Mouse (Mus musculus) G1E (cell line): ENCODE measurements at regions not wholly inside any gene's neighbourhood (a gene's known extent, or its start where the extent isn't known, plus 50 kb on each side); places are given as distances from the start of the nearest gene placed in this dataset.

Source experiments
- ATAC-seq: 2 replicates; pipeline ENCODE4 v1.8.0; 2016; ENCODE audit warnings: mild to moderate bottlenecking; ENCODE audit not compliant: insufficient number of reproducible peaks, poor library complexity, low FRiP score, severe bottlenecking; ENCODE audit errors: extremely low read depth
- DNase-seq: peaks from one replicate; pipeline ENCODE4 v3.0.0; 2012; ENCODE audit warnings: low spot score
- H3K27me3 ChIP-seq: 2 replicates; pipeline ENCODE4 v1.6.1; 2012; ENCODE audit warnings: mild to moderate bottlenecking, low read length, inconsistent platforms; ENCODE audit not compliant: insufficient read depth
- H3K36me3 ChIP-seq: replicated peaks from 2 replicates; pipeline ENCODE3; 2012; ENCODE audit warnings: mild to moderate bottlenecking, inconsistent platforms
- H3K4me1 ChIP-seq: 2 replicates; pipeline ENCODE4 v1.6.1; 2012; ENCODE audit warnings: low read depth, low read length, inconsistent platforms, mixed read lengths; ENCODE audit not compliant: insufficient read depth
- H3K4me3 ChIP-seq: 2 replicates; pipeline ENCODE4 v1.5.1; 2012; ENCODE audit warnings: low read depth, mild to moderate bottlenecking, inconsistent platforms, low read length, moderate library complexity, mixed read lengths
- H3K9me3 ChIP-seq: replicated peaks from 2 replicates; pipeline ENCODE4 v1.6.1; 2012; ENCODE audit warnings: inconsistent platforms
- CTCF ChIP-seq: IDR thresholded peaks from 2 replicates; pipeline ENCODE4 v1.5.1; 2012; ENCODE audit warnings: low read depth, low read length, inconsistent platforms, mixed read lengths
- GATA1 ChIP-seq: IDR thresholded peaks from 2 replicates; pipeline ENCODE4 v1.6.1; 2012; ENCODE audit warnings: borderline replicate concordance, low read length, inconsistent platforms, mixed read lengths
- GATA2 ChIP-seq: IDR thresholded peaks from 2 replicates; pipeline ENCODE4 v1.6.1; 2012; ENCODE audit warnings: low read depth, low read length, inconsistent platforms, borderline replicate concordance
- POLR2AphosphoS5 ChIP-seq: IDR thresholded peaks from 2 replicates; pipeline ENCODE4 v1.6.1; 2012; ENCODE audit warnings: low read depth, low read length, inconsistent platforms; ENCODE audit not compliant: insufficient replicate concordance
- TAL1 ChIP-seq: conservative IDR thresholded peaks from 2 replicates; pipeline ENCODE4 v1.6.1; 2012; ENCODE audit warnings: low read depth, low read length, inconsistent platforms, mixed read lengths

DNA sequence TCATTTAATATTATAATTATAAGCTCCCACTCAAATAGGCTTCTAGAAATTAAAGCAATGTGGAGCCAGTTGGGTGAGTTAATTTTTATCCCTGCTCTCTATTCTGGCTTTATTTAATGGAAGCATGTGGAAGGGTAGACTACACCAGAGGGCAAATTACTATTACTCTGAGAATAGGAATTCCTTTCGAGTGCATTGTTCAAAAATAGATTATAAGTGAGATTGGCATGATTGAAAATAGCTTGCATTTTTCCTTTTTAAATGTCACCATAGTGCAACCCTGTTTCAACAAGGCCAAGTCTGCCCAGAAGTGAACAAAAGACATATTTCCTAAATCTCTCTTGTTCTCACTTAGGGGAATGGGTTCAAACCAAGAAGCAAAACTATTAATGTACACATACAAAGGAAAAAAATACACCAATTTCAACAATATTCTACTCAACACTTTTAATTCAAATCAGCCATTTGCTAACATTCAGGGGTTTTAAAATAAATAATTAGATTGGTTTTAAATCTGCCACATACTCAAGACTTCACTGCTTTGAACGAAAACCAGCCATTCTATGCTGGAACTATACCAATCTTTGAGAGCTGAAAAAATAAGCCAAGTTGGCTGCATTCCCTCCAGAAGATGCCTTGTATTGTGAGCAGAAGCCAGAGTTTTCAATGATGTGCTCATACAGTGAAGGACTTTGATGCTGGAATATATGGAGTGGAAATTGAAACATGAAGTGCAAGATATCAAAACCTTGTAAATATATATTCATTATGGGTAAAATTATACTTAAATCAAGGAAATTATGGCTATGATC lies 361.3 kb upstream of the Akr1e1 start:
- no peaks in the 10 kb centered on the region for H3K4me1 ChIP-seq
- H3K27me3 ChIP-seq: no peaks in the 10 kb centered on the region
- TF ChIP-seq GATA1: no peak
- TF ChIP-seq TAL1: no peak
- no peak for TF ChIP-seq CTCF
- TF ChIP-seq POLR2AphosphoS5: no peak
- no peak for TF ChIP-seq GATA2
- no peak overlapping the region for H3K4me3 ChIP-seq
- H3K9me3 ChIP-seq: no peaks in the 10 kb centered on the region
- ATAC-seq: no peak
- no peak for DNase-seq
- H3K36me3 ChIP-seq: no peaks in the 10 kb centered on the region

DNA sequence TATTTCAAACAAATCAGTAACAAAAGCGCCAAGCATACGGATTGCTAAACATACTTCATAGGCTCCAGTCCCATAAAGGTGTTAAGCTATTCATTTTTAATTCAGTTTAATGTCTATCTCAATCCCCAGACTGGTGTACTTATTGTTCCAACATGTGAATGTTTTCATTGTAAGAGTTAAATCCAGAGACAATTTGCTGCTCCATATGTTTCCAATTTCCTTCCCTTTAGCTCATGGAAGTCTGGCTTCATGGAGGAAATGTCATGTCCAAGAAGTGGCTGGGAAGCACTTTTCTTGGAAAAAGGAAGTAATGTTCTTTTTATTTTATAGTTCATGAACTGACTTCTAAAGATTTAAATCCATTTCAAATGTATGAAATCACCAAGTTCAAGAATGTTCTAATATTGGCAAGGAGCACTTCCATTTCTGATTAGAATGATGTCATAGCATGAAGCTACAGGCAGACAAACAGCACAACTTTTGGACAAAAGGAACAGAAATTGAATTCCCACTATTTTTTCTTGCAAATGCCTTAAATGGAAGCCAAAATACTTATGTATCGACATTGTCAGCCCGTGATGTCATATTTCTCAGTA lies 362.6 kb upstream of the Akr1e1 start:
- ATAC-seq: no peak
- Histone ChIP-seq H3K36me3 (no peaks in the 10 kb centered on the region), H3K9me3 (no peaks in the 10 kb centered on the region), H3K27me3 (no peaks in the 10 kb centered on the region), H3K4me1 (no peaks in the 10 kb centered on the region), H3K4me3 (no peak overlapping the region)
- TF ChIP-seq GATA2: no peak
- TF ChIP-seq GATA1: no peak
- TF ChIP-seq POLR2AphosphoS5: no peak
- no peak for TF ChIP-seq TAL1
- TF ChIP-seq CTCF: no peak
- no peak for DNase-seq

DNA sequence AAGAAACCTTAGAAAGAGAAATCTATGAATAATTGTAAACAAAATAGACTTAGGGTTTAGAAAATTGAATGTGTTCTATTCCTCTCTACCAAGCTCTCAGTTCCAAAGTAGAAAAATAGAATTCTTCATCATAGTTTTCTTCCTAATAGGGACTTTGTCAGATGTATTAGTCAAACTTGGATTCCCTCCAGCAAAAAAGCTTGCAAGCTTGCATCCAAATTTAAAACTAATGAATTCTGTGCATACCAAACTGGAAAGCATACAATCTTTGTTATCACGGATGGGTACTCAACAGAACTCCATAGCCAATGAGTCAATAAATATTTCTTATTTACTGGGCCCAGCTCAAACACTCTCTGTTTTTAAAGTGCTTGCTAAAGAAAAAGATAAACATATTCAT lies 383.9 kb upstream of the Akr1e1 start:
- no peak for ATAC-seq
- Histone ChIP-seq H3K4me1 (no peaks in the 10 kb centered on the region), H3K27me3 (no peaks in the 10 kb centered on the region), H3K9me3 (no peaks in the 10 kb centered on the region), H3K4me3 (no peak overlapping the region), H3K36me3 (no peaks in the 10 kb centered on the region)
- no peak for TF ChIP-seq CTCF
- TF ChIP-seq TAL1: no peak
- TF ChIP-seq GATA2: no peak
- no peak for TF ChIP-seq GATA1
- no peak for TF ChIP-seq POLR2AphosphoS5
- no peak for DNase-seq

DNA sequence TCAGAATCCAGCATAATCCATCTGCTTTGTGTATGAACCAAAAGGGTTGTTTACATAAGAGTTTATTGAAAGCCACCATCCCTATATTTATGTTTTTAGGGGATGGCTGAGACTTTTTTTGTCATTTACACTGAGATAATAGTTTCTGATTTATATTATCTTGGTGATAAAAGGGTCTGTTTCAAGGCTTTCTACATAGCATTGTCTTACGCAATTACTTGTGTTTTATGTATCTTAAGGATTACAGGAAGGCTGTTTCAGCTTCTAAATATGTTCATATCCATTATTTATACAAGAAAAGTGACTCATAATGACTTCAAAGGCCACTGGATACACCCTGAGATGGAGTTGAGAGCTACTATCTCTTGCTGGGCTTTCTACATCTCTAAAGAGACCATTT lies 399.3 kb upstream of the Akr1e1 start:
- Histone ChIP-seq H3K27me3 (no peaks in the 10 kb centered on the region), H3K9me3 (no peaks in the 10 kb centered on the region), H3K4me1 (no peaks in the 10 kb centered on the region), H3K4me3 (no peak overlapping the region), H3K36me3 (no peaks in the 10 kb centered on the region)
- TF ChIP-seq TAL1: no peak
- no peak for TF ChIP-seq CTCF
- DNase-seq (no peak), ATAC-seq (no peak)

DNA sequence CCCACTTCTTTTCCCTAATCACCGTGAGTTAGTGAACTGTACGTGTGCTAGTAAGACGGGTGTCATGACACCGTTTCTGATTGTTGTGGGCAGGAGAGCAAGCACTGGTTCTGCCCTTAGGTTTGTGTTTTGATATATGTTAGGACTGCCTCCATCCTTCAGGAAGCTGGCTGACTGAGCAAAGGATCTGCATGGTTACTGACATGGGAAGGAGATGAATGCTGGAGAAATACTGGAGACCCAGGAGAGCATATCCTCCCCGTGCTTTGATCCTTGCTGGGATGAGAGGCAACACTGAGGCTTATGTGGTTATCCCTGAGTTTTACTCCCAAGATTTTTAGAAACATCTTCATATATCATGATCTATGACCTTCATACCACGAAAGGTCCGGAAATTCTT lies 413.5 kb upstream of the Akr1e1 start:
- no peaks in the 10 kb centered on the region for H3K4me1 ChIP-seq
- DNase-seq: no peak
- no peak overlapping the region for H3K4me3 ChIP-seq
- no peak for TF ChIP-seq CTCF
- TF ChIP-seq TAL1: no peak
- no peak for TF ChIP-seq GATA1
- no peak for TF ChIP-seq POLR2AphosphoS5
- TF ChIP-seq GATA2: no peak
- ATAC-seq: no peak
- H3K36me3 ChIP-seq: no peaks in the 10 kb centered on the region
- no peaks in the 10 kb centered on the region for H3K9me3 ChIP-seq
- H3K27me3 ChIP-seq: no peaks in the 10 kb centered on the region

DNA sequence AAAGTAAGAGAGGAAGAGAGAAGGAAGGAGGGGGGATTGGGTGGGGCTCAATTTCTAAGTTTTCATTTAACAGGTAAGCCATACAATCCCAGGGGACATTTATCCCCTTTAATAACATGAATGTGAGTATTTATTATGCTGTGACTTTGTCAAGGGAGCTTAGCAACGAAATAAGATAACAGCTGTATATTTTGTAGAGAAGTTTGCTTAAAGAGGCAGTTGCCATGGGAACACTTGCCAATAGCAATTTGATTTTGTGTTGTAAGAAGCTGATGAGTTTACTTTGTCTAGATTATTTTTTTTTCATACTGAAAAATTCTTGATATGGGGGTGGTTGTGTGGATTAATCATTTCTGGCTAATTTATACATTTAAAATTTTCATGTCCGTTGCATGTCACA lies 450.9 kb upstream of the Akr1e1 start:
- Histone ChIP-seq H3K36me3 (no peaks in the 10 kb centered on the region), H3K27me3 (no peaks in the 10 kb centered on the region), H3K4me1 (no peaks in the 10 kb centered on the region), H3K4me3 (no peak overlapping the region), H3K9me3 (no peaks in the 10 kb centered on the region)
- TF ChIP-seq TAL1 (no peak), POLR2AphosphoS5 (no peak), CTCF (no peak), GATA1 (no peak), GATA2 (no peak)
- ATAC-seq: no peak
- no peak for DNase-seq
